Mouse (Mus musculus): ENCODE measurements around the gene Sf3a2.

Gene Sf3a2

GRCm38 (mm10) chr10:80798150-80799006, at the start of gene Sf3a2, which contains the start of gene Plekhj1:
Sf3a2 (plus strand) TSS chr10:80798198.
Plekhj1 (minus strand) TSS chr10:80798626.
- DNase-seq, result peak; percentile 97

- peak; percentile 83 for DNase-seq
These were observed 49.4 kb upstream of the Sf3a2 start for GRCm38 (mm10) chr10:80748609-80749008.

- peak; percentile 88 for DNase-seq
These were observed 46.7 kb upstream of the Sf3a2 start for GRCm38 (mm10) chr10:80751188-80751832.

GRCm38 (mm10) chr10:80752079-80752625, 45.8 kb upstream of the Sf3a2 start:
- DNase-seq, result peak; percentile 92

GRCm38 (mm10) chr10:80754594-80755290, 43.3 kb upstream of the Sf3a2 start, which contains the start of gene Dot1l:
Dot1l (plus strand) TSS chr10:80755206.
- peak; percentile 99 for DNase-seq

- no peak for DNase-seq
These were observed 42.5 kb upstream of the Sf3a2 start for GRCm38 (mm10) chr10:80755291-80756015.

GRCm38 (mm10) chr10:80756099-80756498, 41.9 kb upstream of the Sf3a2 start:
- no peak for DNase-seq

GRCm38 (mm10) chr10:80756509-80756908, 41.5 kb upstream of the Sf3a2 start:
- no peak for DNase-seq

- DNase-seq, result peak; percentile 41
These were observed 41.0 kb upstream of the Sf3a2 start for GRCm38 (mm10) chr10:80756967-80757366.

- DNase-seq, result peak; percentile 92
These were observed 40.3 kb upstream of the Sf3a2 start for GRCm38 (mm10) chr10:80757717-80758116.

- no peak for DNase-seq
These were observed 39.3 kb upstream of the Sf3a2 start for GRCm38 (mm10) chr10:80758651-80759050.

GRCm38 (mm10) chr10:80760596-80761524, 37.1 kb upstream of the Sf3a2 start:
- no peak for DNase-seq

- DNase-seq, result no peak
These were observed 36.2 kb upstream of the Sf3a2 start for GRCm38 (mm10) chr10:80761821-80762220.

- no peak for DNase-seq
These were observed 34.5 kb upstream of the Sf3a2 start for GRCm38 (mm10) chr10:80763502-80763901.

- no peak for DNase-seq
These were observed 32.3 kb upstream of the Sf3a2 start for GRCm38 (mm10) chr10:80765746-80766145.

- peak; percentile 43 for DNase-seq
These were observed 31.7 kb upstream of the Sf3a2 start for GRCm38 (mm10) chr10:80766161-80766815.

- DNase-seq, result no peak
These were observed 29.6 kb upstream of the Sf3a2 start for GRCm38 (mm10) chr10:80768365-80768764.

GRCm38 (mm10) chr10:80773816-80774215, 24.2 kb upstream of the Sf3a2 start:
- DNase-seq, result no peak

GRCm38 (mm10) chr10:80774549-80774948, 23.4 kb upstream of the Sf3a2 start:
- DNase-seq, result peak; percentile 89

- DNase-seq, result no peak
These were observed 23.0 kb upstream of the Sf3a2 start for GRCm38 (mm10) chr10:80774981-80775380.

- no peak for DNase-seq
These were observed 22.3 kb upstream of the Sf3a2 start for GRCm38 (mm10) chr10:80775731-80776130.

Data from lung, postnatal 10 days (tissue).